Mouse (Mus musculus) midbrain, embryonic 15.5 days (tissue): ENCODE data around the gene Asic1. TPM values are rescaled to one million over a fixed set of nuclear protein-coding genes. Genes with fewer than 3 reads are reported as not detected.

Experiments
- ATAC-seq: fragments of 200-750 bp; cut with Nextera tagmentation; replicated peaks from 2 replicates; pipeline ENCODE4 v1.8.0; 2017; ENCODE audit warnings: moderate TSS enrichment
- H3K27ac ChIP-seq: fragments of 300-500 bp; sonication (generic); 2 replicates; pipeline ENCODE4 v1.5.1; 2015; ENCODE audit warnings: mild to moderate bottlenecking, inconsistent platforms
- H3K27me3 ChIP-seq: fragments of 300-500 bp; sonication (generic); replicated peaks from 2 replicates; pipeline ENCODE4 v1.6.1; 2015; ENCODE audit warnings: inconsistent platforms
- H3K36me3 ChIP-seq: fragments of 300-500 bp; sonication (generic); replicated peaks from 2 replicates; pipeline ENCODE4 v1.6.1; 2015; ENCODE audit warnings: inconsistent platforms
- H3K4me1 ChIP-seq: fragments of 300-500 bp; sonication (generic); 2 replicates; pipeline ENCODE4 v1.6.1; 2015; ENCODE audit warnings: inconsistent platforms
- H3K4me2 ChIP-seq: fragments of 300-500 bp; sonication (generic); 2 replicates; pipeline ENCODE4 v1.6.1; 2015; ENCODE audit warnings: inconsistent platforms, mild to moderate bottlenecking, moderate library complexity
- H3K4me3 ChIP-seq: fragments of 300-500 bp; sonication (generic); 2 replicates; pipeline ENCODE4 v1.5.1; 2015; ENCODE audit warnings: mild to moderate bottlenecking, inconsistent platforms
- H3K9ac ChIP-seq: fragments of 300-500 bp; sonication (generic); 2 replicates; pipeline ENCODE4 v1.6.1; 2015; ENCODE audit warnings: mild to moderate bottlenecking, inconsistent platforms
- H3K9me3 ChIP-seq: fragments of 300-500 bp; sonication (generic); 2 replicates; pipeline ENCODE4 v1.6.1; 2016; ENCODE audit warnings: inconsistent platforms
- WGBS: fragments of 180-500 bp; shearing (Covaris S2); methylation state at CpG from one replicate; pipeline ENCODE4 v1.1.7; 2015; ENCODE audit warnings: mixed read lengths; 5-methylcytosine and 5-hydroxymethylcytosine counted together
- polyA plus RNA-seq: library from polyadenylated mRNA; unstranded; fragments of >200 nt; fragmentation: Nextera tagmentation; extraction: Ambion mirVana; gene quantifications from 2 replicates; pipeline ENCODE4 v1.2.1, GENCODE M21; 2015

The Asic1 gene
- polyA plus RNA-seq, 1 experiment from 2014 or later, result 65.9 TPM

DNA sequence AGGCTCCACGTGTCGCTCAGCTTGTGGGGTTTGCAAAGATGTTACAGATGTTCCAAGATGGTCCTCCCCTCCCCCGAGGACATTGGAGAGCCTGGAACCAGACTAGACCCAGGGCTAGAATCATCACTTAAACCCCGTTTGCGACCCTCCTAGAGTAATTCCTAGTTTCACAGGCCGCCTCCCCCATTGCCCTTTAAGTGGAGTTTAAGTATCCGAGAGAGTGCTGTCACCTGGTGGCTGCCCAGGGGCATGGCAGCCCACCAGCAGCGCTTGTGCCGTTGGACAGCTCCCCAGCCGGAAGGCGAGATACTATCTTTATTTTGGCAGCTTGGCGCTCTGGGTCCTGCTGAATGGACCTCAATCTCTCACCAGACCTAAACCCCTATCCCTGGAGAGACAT lies 1.3 kb upstream of the Asic1 start:
- Histone ChIP-seq H3K4me3 (no peak overlapping the region), H3K36me3 (no peaks in the 10 kb centered on the region), H3K27ac (peak overlapping the region; percentile 96; the same call in 1 of the 2 replicates), H3K4me2 (peak overlapping the region; percentile 21), H3K9me3 (no peaks in the 10 kb centered on the region), H3K9ac (no peak overlapping the region), H3K27me3 (no peaks in the 10 kb centered on the region), H3K4me1 (peaks cover 76% of the 10 kb centered on the region)
- 2% methylated on average over 12 of the region's 12 CpGs for WGBS
- no peak for ATAC-seq

- WGBS, result 27% methylated on average over 1 of the region's 1 CpGs
- H3K9ac ChIP-seq, result no peak overlapping the region; the same call in 1 of the 2 replicates
- H3K36me3 ChIP-seq, result no peaks in the 10 kb centered on the region
- peak overlapping the region; percentile 96 for H3K27ac ChIP-seq
- peak overlapping the region; percentile 77 for H3K4me2 ChIP-seq
- no peak for ATAC-seq
- H3K4me1 ChIP-seq, result peaks cover 76% of the 10 kb centered on the region
- H3K4me3 ChIP-seq, result peak overlapping the region; percentile 90
- no peaks in the 10 kb centered on the region for H3K27me3 ChIP-seq
- H3K9me3 ChIP-seq, result no peaks in the 10 kb centered on the region
These were observed 776 bp upstream of the Asic1 start for GRCm38 (mm10) chr15:99669392-99669791.

GRCm38 (mm10) chr15:99670964-99671670 lies 949 bp downstream of the Asic1 start:
- 7% methylated on average over 14 of the region's 17 CpGs for WGBS
- Histone ChIP-seq H3K36me3 (no peaks in the 10 kb centered on the region), H3K9ac (peak overlapping the region; percentile 89), H3K4me2 (peak overlapping the region; percentile 77), H3K9me3 (no peaks in the 10 kb centered on the region), H3K27ac (peak overlapping the region; percentile 96), H3K27me3 (no peaks in the 10 kb centered on the region), H3K4me1 (peaks cover 74% of the 10 kb centered on the region), H3K4me3 (peak overlapping the region; percentile 90)
- ATAC-seq, result peak; percentile 38

DNA sequence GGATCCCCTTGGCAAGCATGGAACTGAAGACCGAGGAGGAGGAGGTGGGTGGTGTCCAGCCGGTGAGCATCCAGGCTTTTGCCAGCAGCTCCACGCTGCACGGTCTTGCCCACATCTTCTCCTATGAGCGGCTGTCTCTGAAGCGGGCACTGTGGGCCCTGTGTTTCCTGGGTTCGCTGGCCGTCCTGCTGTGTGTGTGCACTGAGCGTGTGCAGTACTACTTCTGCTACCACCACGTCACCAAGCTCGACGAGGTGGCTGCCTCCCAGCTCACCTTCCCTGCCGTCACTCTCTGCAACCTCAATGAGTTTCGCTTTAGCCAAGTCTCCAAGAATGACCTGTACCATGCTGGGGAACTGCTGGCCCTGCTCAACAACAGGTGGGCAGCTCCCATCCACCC lies 1.6 kb downstream of the Asic1 start:
- no peaks in the 10 kb centered on the region for H3K36me3 ChIP-seq
- peak overlapping the region; percentile 77 for H3K4me2 ChIP-seq
- no peaks in the 10 kb centered on the region for H3K27me3 ChIP-seq
- H3K9ac ChIP-seq, result peak overlapping the region; percentile 89
- no peaks in the 10 kb centered on the region for H3K9me3 ChIP-seq
- no peak for ATAC-seq
- peaks cover 75% of the 10 kb centered on the region for H3K4me1 ChIP-seq
- H3K4me3 ChIP-seq, result peak overlapping the region; percentile 90
- 64% methylated on average over 14 of the region's 14 CpGs for WGBS
- H3K27ac ChIP-seq, result 0 out of 2 replicates have a peak overlapping the region, but pooled peaks have one; percentile 96

DNA sequence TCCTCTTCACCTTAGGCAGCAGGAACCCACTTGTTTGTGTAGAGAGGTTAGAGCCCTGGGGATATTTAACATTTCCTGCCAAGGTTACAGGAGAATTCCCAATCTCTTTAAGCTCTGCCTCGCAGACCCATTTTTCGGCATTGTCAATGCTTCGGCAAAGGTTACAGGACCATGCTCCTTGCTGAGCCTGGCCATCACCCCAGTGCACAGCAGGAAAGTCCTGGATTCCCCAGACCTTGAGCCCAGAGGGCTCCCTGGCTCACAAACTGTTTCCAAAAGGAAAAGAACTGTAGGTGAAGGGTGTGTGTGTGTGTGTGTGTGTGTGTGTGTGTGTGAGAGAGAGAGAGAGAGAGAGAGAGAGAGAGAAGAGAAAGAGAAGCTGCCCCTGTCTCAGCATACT lies 4.7 kb downstream of the Asic1 start:
- ATAC-seq, result no peak
- no peaks in the 10 kb centered on the region for H3K27me3 ChIP-seq
- H3K9me3 ChIP-seq, result no peaks in the 10 kb centered on the region
- no peaks in the 10 kb centered on the region for H3K36me3 ChIP-seq
- H3K4me3 ChIP-seq, result peak overlapping the region; percentile 2
- H3K9ac ChIP-seq, result 0 out of 2 replicates have a peak overlapping the region, but pooled peaks have one; percentile 14
- peaks cover 82% of the 10 kb centered on the region for H3K4me1 ChIP-seq
- peak overlapping the region; percentile 77 for H3K4me2 ChIP-seq
- no peak overlapping the region for H3K27ac ChIP-seq
- WGBS, result 66% methylated on average over 3 of the region's 3 CpGs

DNA sequence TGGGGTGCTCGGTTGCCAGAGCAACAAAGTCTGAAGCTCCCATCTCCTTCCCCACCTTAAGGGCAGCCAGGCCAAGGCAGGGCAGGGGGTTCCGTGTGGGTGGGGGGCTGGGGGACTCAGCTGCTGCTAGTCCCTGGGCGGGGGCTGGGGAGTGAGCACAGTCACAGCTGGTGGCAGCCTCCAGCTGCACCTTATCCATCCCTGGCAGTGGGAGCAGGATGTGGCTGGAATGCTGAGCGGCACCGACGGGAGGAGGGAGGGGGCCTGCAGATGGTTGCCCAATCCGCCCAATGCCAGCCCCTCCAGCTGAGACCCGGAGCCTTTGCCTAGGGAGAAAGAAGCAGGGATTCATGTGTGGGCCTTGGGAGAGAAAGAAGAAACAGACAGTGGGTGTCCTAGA lies 6.9 kb downstream of the Asic1 start:
- Histone ChIP-seq H3K27me3 (no peaks in the 10 kb centered on the region), H3K4me2 (peak overlapping the region; percentile 77), H3K4me3 (0 out of 2 replicates have a peak overlapping the region, but pooled peaks have one; percentile 5), H3K9me3 (no peaks in the 10 kb centered on the region), H3K36me3 (no peaks in the 10 kb centered on the region), H3K27ac (peak overlapping the region; percentile 71), H3K9ac (no peak overlapping the region), H3K4me1 (peaks cover 69% of the 10 kb centered on the region)
- 11% methylated on average over 8 of the region's 8 CpGs for WGBS
- peak; percentile 38 for ATAC-seq

DNA sequence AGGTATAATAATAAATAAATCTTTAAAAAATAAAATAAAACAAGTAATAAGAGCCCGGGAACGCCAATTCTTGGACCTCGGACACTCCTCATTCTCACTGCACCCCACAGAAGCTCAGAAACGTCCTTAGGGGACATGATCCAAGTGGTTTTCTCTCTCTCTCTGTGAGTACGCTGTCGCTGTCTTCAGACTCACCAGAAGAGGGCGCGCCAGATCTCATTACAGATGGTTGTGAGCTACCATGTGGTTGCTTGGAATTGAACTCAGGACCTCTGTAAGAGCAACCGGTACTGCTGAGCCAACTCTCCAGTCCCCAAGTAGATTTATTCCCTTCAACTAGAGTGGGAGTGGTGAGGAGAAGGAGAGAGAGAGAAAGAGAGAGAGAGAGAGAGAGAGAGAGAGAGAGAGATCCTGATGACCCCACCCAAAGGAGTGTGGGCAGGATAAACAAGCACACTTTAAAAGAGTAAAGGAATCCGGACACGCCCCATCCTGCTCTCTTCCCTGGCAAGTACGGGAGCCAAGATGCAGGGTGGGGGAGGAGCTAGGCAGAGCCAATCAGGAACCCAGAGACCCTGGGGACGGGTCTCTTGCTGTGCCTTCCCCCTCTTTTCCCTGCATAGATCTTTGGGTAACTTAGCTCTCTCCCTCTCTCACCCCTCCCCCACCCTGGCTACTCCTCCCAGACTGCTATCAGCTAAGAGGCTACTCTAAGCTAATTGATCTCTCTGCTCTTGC lies 8.1 kb downstream of the Asic1 start:
- no peaks in the 10 kb centered on the region for H3K27me3 ChIP-seq
- no peak overlapping the region for H3K9ac ChIP-seq
- H3K36me3 ChIP-seq, result no peaks in the 10 kb centered on the region
- H3K9me3 ChIP-seq, result no peaks in the 10 kb centered on the region
- 16% methylated on average over 13 of the region's 13 CpGs for WGBS
- no peak for ATAC-seq
- H3K4me1 ChIP-seq, result peaks cover 58% of the 10 kb centered on the region
- H3K27ac ChIP-seq, result no peak overlapping the region
- no peak overlapping the region for H3K4me3 ChIP-seq
- H3K4me2 ChIP-seq, result 0 out of 2 replicates have a peak overlapping the region, but pooled peaks have one; percentile 9

GRCm38 (mm10) chr15:99679008-99679407 lies 8.8 kb downstream of the Asic1 start:
- H3K9me3 ChIP-seq, result no peaks in the 10 kb centered on the region
- no peak for ATAC-seq
- no peaks in the 10 kb centered on the region for H3K27me3 ChIP-seq
- WGBS, result 67% methylated on average over 7 of the region's 7 CpGs
- H3K4me2 ChIP-seq, result no peak overlapping the region
- no peak overlapping the region for H3K9ac ChIP-seq
- H3K36me3 ChIP-seq, result no peaks in the 10 kb centered on the region
- H3K4me1 ChIP-seq, result peaks cover 51% of the 10 kb centered on the region
- H3K27ac ChIP-seq, result no peak overlapping the region
- H3K4me3 ChIP-seq, result no peak overlapping the region

GRCm38 (mm10) chr15:99682880-99683279 lies 12.7 kb downstream of the Asic1 start:
- H3K9ac ChIP-seq, result no peak overlapping the region
- peaks cover 16% of the 10 kb centered on the region for H3K4me1 ChIP-seq
- no peak for ATAC-seq
- 0 out of 2 replicates have a peak, but pooled peaks cover 4% of the 10 kb centered on the region for H3K36me3 ChIP-seq
- no peaks in the 10 kb centered on the region for H3K27me3 ChIP-seq
- no peak overlapping the region for H3K4me3 ChIP-seq
- H3K9me3 ChIP-seq, result no peaks in the 10 kb centered on the region
- no peak overlapping the region for H3K27ac ChIP-seq
- no peak overlapping the region for H3K4me2 ChIP-seq
- WGBS, result 96% methylated on average over 7 of the region's 7 CpGs

DNA sequence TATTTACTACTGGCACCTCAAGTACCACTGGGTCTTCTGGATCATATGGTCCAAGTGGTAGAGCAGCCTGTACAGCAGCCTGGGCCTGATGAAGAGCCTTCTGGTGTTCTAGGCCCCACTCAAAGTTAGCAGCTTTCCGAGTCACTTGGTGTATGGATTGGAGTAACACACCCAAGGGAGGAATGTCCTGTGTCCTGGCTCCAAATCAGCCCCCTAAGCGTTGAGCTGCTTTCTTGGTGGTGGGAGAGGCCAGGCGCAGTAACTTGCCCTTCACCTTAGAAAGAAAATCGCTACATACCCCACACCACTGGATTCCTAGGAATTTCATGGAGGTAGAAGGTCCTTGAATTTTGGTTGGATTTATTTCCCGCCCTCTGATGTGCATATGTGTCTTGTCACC lies 14.0 kb downstream of the Asic1 start:
- no peak for ATAC-seq
- Histone ChIP-seq H3K27ac (no peak overlapping the region), H3K27me3 (no peaks in the 10 kb centered on the region), H3K4me2 (no peak overlapping the region), H3K4me1 (peaks cover 4% of the 10 kb centered on the region; the same call in 1 of the 2 replicates), H3K4me3 (no peak overlapping the region), H3K9me3 (no peaks in the 10 kb centered on the region), H3K36me3 (0 out of 2 replicates have a peak, but pooled peaks cover 4% of the 10 kb centered on the region), H3K9ac (no peak overlapping the region)
- 96% methylated on average over 5 of the region's 5 CpGs for WGBS

DNA sequence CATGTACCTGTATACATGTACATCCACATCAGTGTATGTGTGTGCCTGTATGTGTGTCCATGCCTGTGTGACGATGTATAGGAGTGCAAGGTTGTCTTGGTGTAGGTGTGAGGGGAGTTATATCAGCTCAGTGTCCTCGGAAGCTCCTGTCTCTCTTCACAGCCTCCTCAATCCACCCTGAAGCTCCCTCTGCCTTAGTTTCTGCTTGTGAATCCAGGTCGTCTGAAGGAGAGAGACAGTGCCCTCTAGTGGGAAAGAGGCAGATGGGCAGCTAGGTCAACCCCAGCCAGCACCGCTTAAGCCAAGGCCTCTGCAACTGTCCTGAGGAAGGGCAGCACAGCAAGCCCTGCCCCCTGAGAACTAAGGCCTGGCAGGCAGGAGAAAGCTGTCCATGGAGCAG lies 18.5 kb downstream of the Asic1 start:
- H3K4me2 ChIP-seq, result no peak overlapping the region
- H3K9ac ChIP-seq, result no peak overlapping the region
- no peaks in the 10 kb centered on the region for H3K27me3 ChIP-seq
- no peaks in the 10 kb centered on the region for H3K9me3 ChIP-seq
- 0 out of 2 replicates have a peak, but pooled peaks have one; percentile 34 for ATAC-seq
- peaks cover 18% of the 10 kb centered on the region for H3K4me1 ChIP-seq
- H3K4me3 ChIP-seq, result no peak overlapping the region
- H3K27ac ChIP-seq, result no peak overlapping the region
- WGBS, result 4% methylated on average over 4 of the region's 4 CpGs
- 0 out of 2 replicates have a peak, but pooled peaks cover 4% of the 10 kb centered on the region for H3K36me3 ChIP-seq

DNA sequence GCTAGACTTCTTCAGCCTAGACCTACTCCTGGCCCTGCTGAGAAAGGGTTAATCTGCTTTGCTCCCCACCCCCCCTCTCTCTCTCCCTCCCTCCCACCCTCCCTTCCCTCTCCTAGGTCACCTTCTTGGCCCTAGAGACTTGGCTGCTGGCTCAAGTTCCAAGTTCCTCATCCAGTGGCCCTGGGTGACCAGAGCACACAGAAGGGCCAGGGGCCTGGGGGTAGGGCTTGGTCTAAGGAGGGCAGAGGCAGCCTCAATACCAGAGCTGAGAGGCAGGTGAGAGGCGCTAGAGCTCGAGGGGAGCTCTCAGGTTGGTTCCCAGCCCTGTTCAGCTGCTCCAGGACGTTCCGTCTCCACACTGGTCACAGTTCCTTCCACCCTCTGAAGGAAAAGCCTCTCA lies 20.8 kb downstream of the Asic1 start:
- no peak for ATAC-seq

More for the DNA sequence above, 20.8 kb downstream of the Asic1 start:
- Histone ChIP-seq H3K4me2 (no peak overlapping the region), H3K36me3 (peaks cover 12% of the 10 kb centered on the region), H3K27ac (no peak overlapping the region), H3K9ac (no peak overlapping the region), H3K4me1 (peaks cover 21% of the 10 kb centered on the region), H3K27me3 (no peaks in the 10 kb centered on the region), H3K4me3 (no peak overlapping the region), H3K9me3 (no peaks in the 10 kb centered on the region)
- 14% methylated on average over 4 of the region's 4 CpGs for WGBS
